Mouse (Mus musculus) embryonic facial prominence, embryonic 11.5 days (tissue): ENCODE results near the gene Xrcc1. TPM values are rescaled to one million over a fixed set of nuclear protein-coding genes. Genes with fewer than 3 reads are reported as not detected.

Source experiments
- ATAC-seq: fragments of 200-750 bp; cut with Nextera tagmentation; replicated peaks from 2 replicates; pipeline ENCODE4 v1.8.0; 2017; ENCODE audit warnings: low read depth; ENCODE audit not compliant: insufficient number of reproducible peaks, low FRiP score, low TSS enrichment
- DNase-seq: peaks from one replicate; pipeline ENCODE4 v3.0.0-alpha.2; 2015; ENCODE audit warnings: low spot score
- H3K27ac ChIP-seq: fragments of 300-500 bp; sonication (generic); replicated peaks from 2 replicates; pipeline ENCODE4 v1.5.1; 2014; ENCODE audit warnings: mild to moderate bottlenecking, low read depth, low read length, control low read depth
- H3K27me3 ChIP-seq: fragments of 300-500 bp; sonication (generic); 2 replicates; pipeline ENCODE4 v1.6.1; 2014; ENCODE audit warnings: mild to moderate bottlenecking, low read length, moderate library complexity, mixed read lengths; ENCODE audit not compliant: control insufficient read depth, insufficient read depth
- H3K36me3 ChIP-seq: fragments of 300-500 bp; sonication (generic); replicated peaks from 2 replicates; pipeline ENCODE4 v1.6.1; 2014; ENCODE audit warnings: low read depth, mild to moderate bottlenecking, low read length, moderate library complexity, mixed read lengths; ENCODE audit not compliant: control insufficient read depth, insufficient read depth
- H3K4me1 ChIP-seq: fragments of 300-500 bp; sonication (generic); 2 replicates; pipeline ENCODE4 v1.6.1; 2014; ENCODE audit warnings: low read length, mixed read lengths; ENCODE audit not compliant: control insufficient read depth, insufficient read depth
- H3K4me2 ChIP-seq: fragments of 300-500 bp; sonication (generic); 2 replicates; pipeline ENCODE4 v1.6.1; 2014; ENCODE audit warnings: low read depth, mild to moderate bottlenecking, control low read depth, low read length, moderate library complexity
- H3K4me3 ChIP-seq: fragments of 300-500 bp; sonication (generic); 2 replicates; pipeline ENCODE4 v1.5.1; 2014; ENCODE audit warnings: low read depth, low read length, control low read depth
- H3K9ac ChIP-seq: fragments of 300-500 bp; sonication (generic); replicated peaks from 2 replicates; pipeline ENCODE4 v1.6.1; 2014; ENCODE audit warnings: mild to moderate bottlenecking, control low read depth, low read length
- H3K9me3 ChIP-seq: fragments of 300-500 bp; sonication (generic); replicated peaks from 2 replicates; pipeline ENCODE4 v1.6.1; 2016; ENCODE audit warnings: mild to moderate bottlenecking, low read length, inconsistent platforms, mixed read lengths; ENCODE audit not compliant: control insufficient read depth
- whole genome bisulfite sequencing: fragments of 180-500 bp; shearing (Covaris S2); extraction: QIAGEN DNeasy Blood & Tissue Kit; methylation state at CpG from one replicate; pipeline ENCODE4 v1.1.7; 2014; 5-methylcytosine and 5-hydroxymethylcytosine counted together
- polyA plus RNA-seq: library from polyadenylated mRNA; unstranded; fragments of >200 nt; fragmentation: Nextera tagmentation; extraction: Ambion mirVana; gene quantifications from 2 replicates; pipeline ENCODE4 v1.2.1, GENCODE M21; 2014

The Xrcc1 gene
- polyA plus RNA-seq, 1 experiment from 2014 or later = 99.0 TPM

DNA sequence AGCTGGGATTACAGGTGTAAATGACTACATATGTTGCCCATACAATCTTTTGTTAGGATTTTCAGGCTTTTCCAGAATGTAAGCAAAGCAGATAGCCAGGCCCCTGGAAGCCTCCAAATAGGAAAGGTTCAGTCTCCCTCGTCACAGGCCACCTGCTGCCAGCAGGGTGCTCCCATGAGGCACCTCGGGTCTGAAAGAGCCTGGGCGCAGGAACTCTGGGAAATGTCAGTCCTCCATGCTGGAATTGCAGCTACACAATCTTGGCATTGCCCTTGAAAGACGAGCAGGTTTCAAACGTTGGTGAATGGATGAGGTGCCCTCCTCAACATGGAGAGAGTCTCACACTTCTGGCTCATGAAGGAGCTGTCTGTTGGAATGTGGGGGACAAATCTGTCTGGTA is 7.9 kb upstream of the Xrcc1 start:
- H3K4me1 ChIP-seq = peaks cover 3% of the 10 kb centered on the region; the same call in 1 of the 2 replicates
- DNase-seq = no peak
- H3K27me3 ChIP-seq = peaks cover 5% of the 10 kb centered on the region
- H3K4me3 ChIP-seq = no peak overlapping the region
- peaks cover 3% of the 10 kb centered on the region for H3K36me3 ChIP-seq
- no peak for ATAC-seq
- 48% methylated on average over 5 of the region's 5 CpGs for WGBS
- no peaks in the 10 kb centered on the region for H3K9me3 ChIP-seq
- H3K4me2 ChIP-seq = no peak overlapping the region
- H3K27ac ChIP-seq = no peak overlapping the region
- H3K9ac ChIP-seq = no peak overlapping the region

DNA sequence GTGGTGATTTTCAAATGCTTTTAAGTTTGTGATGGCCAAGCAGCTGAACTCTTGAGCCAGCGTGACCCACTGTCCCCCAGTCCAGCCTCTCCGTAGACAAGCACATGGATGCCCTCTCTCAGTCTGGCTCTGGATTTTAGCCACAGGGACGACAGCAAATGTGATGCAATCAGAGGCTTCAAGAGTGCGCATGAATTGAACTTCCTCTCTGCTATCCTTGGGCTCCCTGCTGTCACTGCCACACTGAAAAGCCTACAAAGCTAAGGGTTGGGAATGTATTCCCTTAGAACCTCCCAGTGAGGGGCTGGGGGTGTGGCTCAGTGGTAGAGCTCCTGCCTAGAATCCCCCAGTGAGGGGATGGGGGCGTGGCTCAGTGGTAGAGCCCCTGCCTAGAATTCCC is 7.4 kb upstream of the Xrcc1 start:
- no peak for DNase-seq
- Histone ChIP-seq H3K27ac (no peak overlapping the region), H3K36me3 (no peaks in the 10 kb centered on the region; the same call in 1 of the 2 replicates), H3K9ac (no peak overlapping the region), H3K4me2 (no peak overlapping the region; the same call in 1 of the 2 replicates), H3K4me3 (no peak overlapping the region), H3K4me1 (peaks cover 3% of the 10 kb centered on the region; the same call in 1 of the 2 replicates), H3K27me3 (no peaks in the 10 kb centered on the region; the same call in 1 of the 2 replicates), H3K9me3 (no peaks in the 10 kb centered on the region)
- ATAC-seq = no peak
- WGBS = 74% methylated on average over 5 of the region's 5 CpGs

DNA sequence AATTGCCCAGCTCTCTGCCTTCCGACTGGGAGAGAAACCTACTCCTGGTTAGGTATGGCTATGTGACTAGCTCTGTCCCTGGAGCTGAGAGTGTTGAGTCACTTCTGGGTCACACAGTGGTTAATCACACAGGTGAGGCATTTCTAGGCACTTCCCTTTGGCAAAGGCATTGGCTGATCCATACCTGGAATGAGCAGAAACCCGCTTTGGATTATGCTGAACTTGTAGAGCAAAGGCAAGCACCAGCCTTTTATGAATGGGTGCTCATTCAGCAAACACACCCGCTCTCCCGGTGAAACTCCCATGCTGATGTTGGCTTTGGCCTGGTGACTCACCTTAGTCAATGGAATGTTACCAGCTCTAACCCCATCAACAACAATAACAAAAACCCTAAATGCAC is 6.4 kb upstream of the Xrcc1 start:
- no peaks in the 10 kb centered on the region for H3K9me3 ChIP-seq
- ATAC-seq (no peak), DNase-seq (no peak)
- no peak overlapping the region for H3K4me2 ChIP-seq
- no peaks in the 10 kb centered on the region for H3K27me3 ChIP-seq
- no peaks in the 10 kb centered on the region for H3K36me3 ChIP-seq
- no peaks in the 10 kb centered on the region for H3K4me1 ChIP-seq
- no peak overlapping the region for H3K4me3 ChIP-seq
- no peak overlapping the region for H3K27ac ChIP-seq
- H3K9ac ChIP-seq = no peak overlapping the region
- 91% methylated on average over 4 of the region's 4 CpGs for WGBS

DNA sequence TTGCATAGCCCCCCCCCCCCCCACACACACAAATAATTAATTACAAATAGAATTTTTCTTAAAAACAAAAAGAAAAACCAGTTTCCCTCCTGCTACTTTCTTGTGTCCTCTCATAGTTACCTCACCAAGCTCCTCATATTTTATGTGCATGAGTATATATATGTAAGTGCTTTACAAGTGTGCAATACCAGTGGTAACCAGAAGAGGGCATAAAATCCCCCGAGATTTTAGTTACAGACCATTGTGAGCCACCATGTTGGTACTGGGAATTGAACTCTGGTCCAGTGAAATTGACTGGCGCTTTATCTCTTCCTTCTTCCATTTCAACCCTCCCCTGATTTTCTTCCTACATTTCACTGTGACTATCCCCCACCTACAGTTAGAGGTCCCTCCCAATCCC is 1.6 kb upstream of the Xrcc1 start:
- ATAC-seq (no peak), DNase-seq (no peak)
- Histone ChIP-seq H3K27ac (no peak overlapping the region), H3K36me3 (no peaks in the 10 kb centered on the region), H3K9ac (no peak overlapping the region), H3K4me2 (no peak overlapping the region), H3K9me3 (no peaks in the 10 kb centered on the region), H3K4me3 (no peak overlapping the region), H3K27me3 (no peaks in the 10 kb centered on the region), H3K4me1 (peaks cover 3% of the 10 kb centered on the region)
- WGBS = 90% methylated on average over 2 of the region's 2 CpGs

DNA sequence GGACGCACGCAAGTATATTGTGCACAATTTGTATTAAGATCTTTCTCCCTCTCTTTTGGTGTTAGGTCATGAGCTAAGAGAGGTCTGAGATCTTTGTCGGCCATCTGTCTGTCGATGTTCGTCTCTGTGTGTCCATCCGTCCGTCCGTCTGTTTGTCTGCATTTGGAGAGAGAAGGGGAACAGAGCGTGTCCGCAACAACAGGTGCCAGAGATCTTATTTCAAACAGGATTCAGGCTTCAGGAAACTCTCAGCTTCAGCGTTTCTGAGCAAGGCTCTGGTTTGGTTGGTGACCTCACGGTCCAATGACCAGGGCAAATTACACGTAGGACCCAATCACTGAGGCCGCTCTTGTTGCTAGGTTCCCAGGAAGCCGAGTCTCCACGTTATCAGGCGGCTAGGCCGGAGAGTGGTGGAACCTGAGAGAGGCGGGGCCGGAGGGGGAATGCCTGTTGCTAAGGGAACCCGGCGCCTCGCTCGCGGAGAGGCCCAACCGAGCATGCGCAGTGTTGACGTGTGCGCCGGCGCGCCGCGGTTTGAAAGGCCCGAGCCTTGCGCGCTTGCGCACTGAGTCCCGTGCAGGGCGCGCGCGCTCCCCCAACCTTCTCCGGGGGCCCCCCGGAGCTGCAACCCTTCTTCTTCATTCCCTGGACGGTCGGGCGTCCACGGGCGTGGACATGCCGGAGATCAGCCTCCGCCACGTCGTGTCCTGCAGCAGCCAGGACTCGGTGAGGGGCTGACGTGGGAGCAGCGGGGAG is 723 bp downstream of the Xrcc1 start:
- Histone ChIP-seq H3K27me3 (no peaks in the 10 kb centered on the region), H3K36me3 (no peaks in the 10 kb centered on the region; the same call in 1 of the 2 replicates), H3K9me3 (no peaks in the 10 kb centered on the region), H3K4me3 (peak overlapping the region; percentile 85), H3K4me1 (peaks cover 3% of the 10 kb centered on the region), H3K27ac (peak overlapping the region; percentile 7; the same call in 1 of the 2 replicates), H3K4me2 (peak overlapping the region; percentile 65), H3K9ac (peak overlapping the region; percentile 83)
- ATAC-seq = peak; percentile 98
- WGBS = under 1% methylated on average over 55 of the region's 57 CpGs
- peak; percentile 100 for DNase-seq

DNA sequence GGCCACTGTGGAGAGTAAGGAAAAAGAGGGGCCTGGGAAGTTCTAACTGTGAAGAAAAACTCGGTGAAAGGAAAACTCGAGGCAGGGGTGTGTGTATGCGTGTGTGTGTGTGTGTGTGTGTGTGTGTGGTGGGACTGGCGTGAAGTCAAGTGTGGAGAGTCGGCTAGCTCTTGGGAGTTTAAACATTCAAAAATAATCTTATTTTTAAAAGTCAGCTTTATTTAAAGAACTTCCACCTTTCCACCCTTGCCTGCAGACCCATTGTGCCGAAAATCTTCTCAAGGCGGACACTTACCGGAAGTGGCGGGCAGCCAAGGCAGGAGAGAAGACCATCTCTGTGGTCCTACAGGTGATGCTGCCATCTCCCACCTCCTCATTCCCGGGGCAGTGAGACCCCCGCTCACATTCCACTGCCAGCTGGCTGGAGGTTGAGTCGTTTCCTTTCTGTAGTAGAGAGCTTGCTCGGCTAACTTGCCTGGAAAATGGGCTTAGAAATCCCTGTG is 1.5 kb downstream of the Xrcc1 start:
- 0 out of 2 replicates have a peak overlapping the region, but pooled peaks have one; percentile 7 for H3K27ac ChIP-seq
- no peak; the same call in 1 of the 2 replicates for ATAC-seq

DNA sequence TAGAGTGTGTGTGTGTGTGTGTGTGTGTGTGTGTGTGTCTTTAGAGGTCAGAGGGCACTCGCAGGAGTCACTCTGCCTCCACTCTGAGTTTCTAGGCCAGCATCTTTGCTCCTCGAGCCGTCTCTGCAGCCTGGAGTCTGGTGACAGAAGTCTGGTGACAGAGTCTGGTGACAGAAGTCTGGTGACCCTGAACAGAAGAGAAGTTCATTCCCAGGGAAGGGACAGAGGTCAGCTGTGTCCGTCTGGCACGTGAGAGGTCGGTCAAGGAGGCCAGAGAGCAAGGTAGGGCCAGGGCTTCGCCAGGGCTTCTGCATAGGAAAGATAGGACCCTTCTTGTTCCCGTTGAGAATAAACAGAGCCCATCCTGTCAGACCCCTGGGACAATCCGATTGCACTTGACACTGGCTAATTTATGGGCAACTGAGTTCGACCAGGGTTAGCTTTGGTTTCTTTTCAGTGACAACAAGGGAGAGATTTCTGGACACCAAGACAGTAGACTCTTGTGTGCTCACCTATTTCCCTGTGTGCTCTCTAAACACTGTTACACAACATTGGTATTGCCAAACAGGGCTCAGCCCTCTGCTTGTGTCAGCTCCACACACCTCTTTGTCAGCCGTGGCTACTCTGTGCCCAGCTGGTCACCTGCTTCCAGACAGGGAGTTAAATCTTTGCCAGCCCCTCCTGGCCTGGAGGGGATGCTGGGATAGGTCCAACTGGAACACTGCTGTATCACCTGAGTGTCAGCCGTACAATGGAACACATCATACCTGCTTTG is 6.1 kb downstream of the Xrcc1 start:
- H3K4me1 ChIP-seq = peaks cover 3% of the 10 kb centered on the region; the same call in 1 of the 2 replicates
- no peak overlapping the region for H3K4me3 ChIP-seq
- no peak overlapping the region for H3K27ac ChIP-seq
- 86% methylated on average over 12 of the region's 12 CpGs for WGBS
- no peaks in the 10 kb centered on the region for H3K27me3 ChIP-seq
- H3K36me3 ChIP-seq = peaks cover 4% of the 10 kb centered on the region; the same call in 1 of the 2 replicates
- H3K4me2 ChIP-seq = no peak overlapping the region
- no peaks in the 10 kb centered on the region for H3K9me3 ChIP-seq
- DNase-seq (no peak), ATAC-seq (no peak)
- H3K9ac ChIP-seq = no peak overlapping the region

More for the DNA sequence above, 1.5 kb downstream of the Xrcc1 start:
- 25% methylated on average over 13 of the region's 13 CpGs for WGBS
- Histone ChIP-seq H3K4me3 (peak overlapping the region; percentile 85), H3K4me2 (peak overlapping the region; percentile 65), H3K9me3 (no peaks in the 10 kb centered on the region), H3K27me3 (no peaks in the 10 kb centered on the region), H3K36me3 (no peaks in the 10 kb centered on the region; the same call in 1 of the 2 replicates), H3K4me1 (peaks cover 3% of the 10 kb centered on the region), H3K9ac (peak overlapping the region; percentile 83)
- no peak for DNase-seq
